Mouse (Mus musculus): ENCODE measurements at regions not wholly inside any gene's neighbourhood (a gene's known extent, or its start where the extent isn't known, plus 50 kb on each side); places are given as distances from the start of the nearest gene placed in this dataset.

DNA sequence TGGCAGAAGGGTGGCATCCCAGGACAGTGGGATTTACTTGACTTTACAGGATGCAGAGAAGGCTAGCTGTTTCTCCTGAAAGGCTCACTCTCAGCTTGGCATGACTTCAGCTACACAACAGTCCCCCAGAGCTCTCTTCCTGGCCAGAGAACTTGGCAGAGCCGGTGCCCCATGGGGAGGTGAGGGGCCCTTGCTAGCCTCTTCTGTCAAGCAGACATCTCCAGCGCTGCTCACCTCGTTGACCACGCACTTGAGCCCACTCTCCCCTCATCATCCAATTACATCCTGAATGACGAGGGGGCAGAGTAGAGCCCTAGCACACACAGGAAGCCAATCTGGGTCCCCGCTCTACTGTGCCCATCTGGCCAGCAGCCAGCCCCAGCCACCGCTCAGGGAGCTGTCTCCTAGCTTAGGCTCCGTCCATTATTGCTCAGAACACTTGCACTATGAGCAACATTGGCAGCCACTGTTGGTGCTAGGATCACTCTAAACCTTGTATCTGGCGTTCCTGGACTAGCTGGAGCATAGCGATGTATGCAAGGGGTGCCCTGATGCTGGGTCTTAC, 201.7 kb upstream of the A230072I06Rik start:
- DNase-seq = no peak

- DNase-seq = no peak
These were observed 200.7 kb upstream of the A230072I06Rik start for GRCm38 (mm10) chr8:12077896-12078295.

- DNase-seq = no peak
These were observed 199.7 kb upstream of the A230072I06Rik start for GRCm38 (mm10) chr8:12078679-12079566.

- no peak for DNase-seq
These were observed 197.1 kb upstream of the A230072I06Rik start for GRCm38 (mm10) chr8:12081536-12081935.

DNA sequence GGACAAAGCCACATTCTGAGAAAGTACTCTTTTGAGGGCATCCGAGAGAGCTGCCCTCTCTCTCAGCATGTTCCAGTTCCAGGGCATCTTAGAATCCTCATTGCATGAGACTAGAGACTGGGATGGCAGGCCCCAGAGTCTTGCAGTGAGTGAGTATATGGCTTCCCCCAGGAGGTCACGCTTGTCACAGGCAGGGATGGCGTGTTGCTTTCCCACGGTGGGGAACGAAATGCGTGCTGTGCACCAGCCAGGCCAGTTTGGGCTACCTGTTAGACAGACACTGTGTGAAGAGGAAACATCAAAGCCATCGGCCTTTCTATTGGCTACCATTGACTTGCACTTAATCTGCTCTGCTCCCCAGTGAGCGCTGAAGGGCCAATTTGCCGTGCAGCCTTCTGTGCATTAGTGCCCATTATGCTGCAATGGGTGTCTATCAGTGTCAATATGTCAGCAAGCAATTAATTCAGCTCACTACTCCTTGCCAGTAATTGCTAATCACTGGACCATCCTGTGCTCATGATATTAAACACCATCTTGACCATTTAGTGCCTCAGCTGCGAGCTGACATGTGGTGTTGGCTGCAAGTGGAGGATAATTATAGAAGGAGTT, 191.3 kb upstream of the A230072I06Rik start:
- no peak for DNase-seq

- DNase-seq = no peak
These were observed 178.5 kb upstream of the A230072I06Rik start for GRCm38 (mm10) chr8:12100145-12100544.

GRCm38 (mm10) chr8:12103296-12103695, 175.3 kb upstream of the A230072I06Rik start:
- no peak for DNase-seq

- no peak for DNase-seq
These were observed 173.3 kb upstream of the A230072I06Rik start for GRCm38 (mm10) chr8:12105106-12105901.

- no peak for DNase-seq
These were observed 170.0 kb upstream of the A230072I06Rik start for GRCm38 (mm10) chr8:12108578-12108977.

DNA sequence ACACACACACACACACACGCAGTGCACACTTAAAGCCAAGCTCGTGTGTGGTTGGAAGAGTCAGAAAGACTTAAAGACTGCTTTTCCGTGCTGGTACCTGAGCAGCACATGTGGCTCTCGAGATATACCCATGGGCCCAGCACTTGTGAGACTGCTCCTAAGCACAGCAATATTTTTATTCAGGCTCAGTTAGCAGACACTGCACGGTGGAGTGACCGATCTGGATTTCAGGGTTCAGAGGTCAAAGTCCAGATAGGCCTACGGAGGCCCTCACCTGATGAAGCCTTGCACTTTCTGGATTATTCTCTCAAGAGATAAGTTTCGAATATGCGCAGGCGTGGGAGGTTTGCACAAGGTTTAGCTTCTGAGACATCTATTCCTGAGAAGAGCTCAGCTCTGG, 167.0 kb upstream of the A230072I06Rik start:
- DNase-seq = no peak

- DNase-seq = no peak
These were observed 165.6 kb upstream of the A230072I06Rik start for GRCm38 (mm10) chr8:12113023-12113422.

- DNase-seq = no peak
These were observed 152.1 kb upstream of the A230072I06Rik start for GRCm38 (mm10) chr8:12126374-12127001.

- no peak for DNase-seq
These were observed 151.4 kb upstream of the A230072I06Rik start for GRCm38 (mm10) chr8:12127106-12127800.

DNA sequence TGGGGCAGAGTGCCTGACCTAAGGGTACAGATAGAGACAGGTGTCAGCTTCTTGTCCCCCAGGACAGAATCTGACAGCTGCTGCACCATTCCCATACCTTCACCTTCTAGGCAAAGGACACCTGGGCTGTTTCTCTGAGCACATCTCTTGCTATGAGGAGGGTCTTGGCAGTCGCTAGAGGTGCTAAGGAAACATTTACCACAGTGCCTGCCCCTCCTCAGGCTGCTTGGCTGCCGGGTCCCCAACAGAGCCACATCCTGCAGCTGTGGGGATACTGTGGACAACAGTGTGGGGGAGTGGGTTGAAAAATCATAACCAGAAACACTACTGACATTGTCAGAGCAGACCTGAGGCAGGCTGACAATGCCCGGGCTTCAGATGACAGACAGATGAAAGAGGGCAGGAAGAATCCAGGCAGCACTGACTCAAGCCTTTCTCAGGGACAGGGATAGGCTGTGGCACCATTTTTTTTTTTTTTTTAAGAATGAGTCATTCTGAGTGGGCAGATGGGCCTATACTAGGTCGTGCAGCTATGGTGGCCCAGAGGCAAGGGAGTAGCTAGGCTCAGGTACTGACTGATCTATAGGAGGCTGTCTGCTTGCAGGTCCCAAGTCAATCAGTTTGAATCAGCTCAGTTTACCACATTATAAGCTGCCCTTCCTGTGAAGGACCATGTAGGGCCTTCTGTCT, 150.7 kb upstream of the A230072I06Rik start:
- DNase-seq = no peak

GRCm38 (mm10) chr8:12130591-12130990, 148.0 kb upstream of the A230072I06Rik start:
- no peak for DNase-seq

- DNase-seq = no peak
These were observed 144.4 kb upstream of the A230072I06Rik start for GRCm38 (mm10) chr8:12134200-12134599.

DNA sequence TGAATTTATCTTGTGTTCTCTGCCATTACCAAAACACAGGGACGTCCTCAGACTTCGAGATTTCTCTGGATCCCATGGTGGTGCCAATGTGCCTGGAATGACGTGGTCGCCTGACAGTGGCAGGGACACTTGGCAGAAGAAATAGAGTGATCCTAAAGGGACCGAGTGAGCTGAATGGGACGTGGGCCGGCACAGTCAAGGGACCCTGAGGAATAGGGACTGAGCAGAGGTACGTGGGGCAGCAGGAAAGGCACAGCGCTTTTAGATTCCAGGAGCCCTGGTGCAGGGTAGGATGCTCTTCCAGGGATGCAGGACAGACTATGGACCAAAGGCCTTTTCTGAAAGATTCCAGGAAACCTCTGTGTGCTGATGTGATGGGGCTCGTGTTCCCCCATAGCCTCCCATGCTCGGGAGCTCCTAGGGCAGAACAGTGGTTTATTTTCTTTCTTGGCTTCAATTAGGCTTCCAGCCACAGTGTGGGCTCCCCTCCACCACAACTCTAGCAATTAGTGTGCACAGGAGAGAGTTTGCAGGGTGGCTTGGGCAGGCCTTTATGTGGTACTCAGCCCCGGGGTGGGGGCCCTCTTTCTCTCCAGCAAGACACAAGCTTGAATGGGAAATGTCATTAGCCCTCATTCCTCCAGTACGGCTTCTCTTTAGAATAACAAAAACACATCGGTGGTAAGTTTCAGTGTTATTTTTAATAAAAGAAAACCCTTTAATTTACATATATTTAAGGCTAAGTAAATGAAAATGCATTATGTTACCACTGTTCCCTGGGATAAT, 143.0 kb upstream of the A230072I06Rik start:
- DNase-seq = no peak

- no peak for DNase-seq
These were observed 142.5 kb upstream of the A230072I06Rik start for GRCm38 (mm10) chr8:12136178-12136455.

- DNase-seq = no peak
These were observed 141.1 kb upstream of the A230072I06Rik start for GRCm38 (mm10) chr8:12137496-12137895.

- DNase-seq = no peak
These were observed 140.7 kb upstream of the A230072I06Rik start for GRCm38 (mm10) chr8:12137913-12138312.

GRCm38 (mm10) chr8:12151679-12152078, 126.9 kb upstream of the A230072I06Rik start:
- no peak for DNase-seq

Measured in right cerebral cortex, adult 18-20 months (tissue).